Mouse (Mus musculus) embryonic facial prominence, embryonic 10.5 days (tissue): ENCODE data around the gene Coa3. TPM values are rescaled to one million over a fixed set of nuclear protein-coding genes. Genes with fewer than 3 reads are reported as not detected.
A peak's percentile ranks its signal among the peaks of the same experiment; 100 is the strongest.

Experiments
- DNase-seq: peaks from one replicate; pipeline ENCODE4 v3.0.0-alpha.2; 2017; ENCODE audit warnings: low spot score
- H3K27ac ChIP-seq: fragments of 300-500 bp; sonication (generic); replicated peaks from 2 replicates; pipeline ENCODE4 v1.5.1; 2016; ENCODE audit warnings: mild to moderate bottlenecking
- H3K27me3 ChIP-seq: fragments of 300-500 bp; sonication (generic); replicated peaks from 2 replicates; pipeline ENCODE4 v1.6.1; 2016; ENCODE audit warnings: low read depth, mild to moderate bottlenecking; ENCODE audit not compliant: poor library complexity, severe bottlenecking
- H3K36me3 ChIP-seq: fragments of 300-500 bp; sonication (generic); replicated peaks from 2 replicates; pipeline ENCODE4 v1.6.1; 2016; ENCODE audit warnings: mild to moderate bottlenecking, moderate library complexity
- H3K4me1 ChIP-seq: fragments of 300-500 bp; sonication (generic); 2 replicates; pipeline ENCODE4 v1.6.1; 2016
- H3K4me3 ChIP-seq: fragments of 300-500 bp; sonication (generic); 2 replicates; pipeline ENCODE4 v1.5.1; 2016; ENCODE audit warnings: mild to moderate bottlenecking, moderate library complexity
- H3K9me3 ChIP-seq: fragments of 300-500 bp; sonication (generic); 2 replicates; pipeline ENCODE4 v1.6.1; 2016; ENCODE audit warnings: mild to moderate bottlenecking
- WGBS: fragments of 180-500 bp; shearing (Covaris S2); methylation state at CpG from one replicate; pipeline ENCODE4 v1.1.7; 2016; 5-methylcytosine and 5-hydroxymethylcytosine counted together
- polyA plus RNA-seq: library from polyadenylated mRNA; unstranded; fragments of >200 nt; fragmentation: Nextera tagmentation; extraction: Ambion mirVana; gene quantifications from 2 replicates; pipeline ENCODE4 v1.2.1, GENCODE M21; 2016

The Coa3 gene
- polyA plus RNA-seq, 1 experiment from 2014 or later = 203 TPM

DNA sequence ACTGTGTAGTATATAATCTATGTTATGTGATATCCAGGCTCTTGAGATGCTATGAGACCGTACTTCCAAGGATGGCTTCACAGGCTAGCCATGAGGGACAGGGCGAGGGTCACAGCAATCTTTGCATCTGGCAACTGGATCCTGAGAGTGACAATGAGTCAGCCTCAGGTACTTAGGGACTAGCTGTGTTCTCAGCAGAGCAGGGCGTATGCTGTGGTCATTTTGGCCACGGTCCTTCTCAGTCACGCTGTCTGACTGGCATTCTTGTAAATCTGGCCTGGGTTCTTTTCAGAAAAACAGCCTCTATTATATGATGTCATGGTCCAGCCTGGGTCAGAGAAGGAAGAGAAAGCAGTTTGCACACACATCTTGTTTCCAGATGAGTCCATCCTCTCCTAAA is 42.1 kb downstream of the Coa3 start:
- Histone ChIP-seq H3K4me3 (no peak overlapping the region), H3K36me3 (no peaks in the 10 kb centered on the region), H3K27me3 (no peaks in the 10 kb centered on the region), H3K9me3 (no peaks in the 10 kb centered on the region), H3K27ac (no peak overlapping the region), H3K4me1 (peaks cover 22% of the 10 kb centered on the region)
- DNase-seq = no peak
- WGBS = 91% methylated on average over 5 of the region's 5 CpGs

DNA sequence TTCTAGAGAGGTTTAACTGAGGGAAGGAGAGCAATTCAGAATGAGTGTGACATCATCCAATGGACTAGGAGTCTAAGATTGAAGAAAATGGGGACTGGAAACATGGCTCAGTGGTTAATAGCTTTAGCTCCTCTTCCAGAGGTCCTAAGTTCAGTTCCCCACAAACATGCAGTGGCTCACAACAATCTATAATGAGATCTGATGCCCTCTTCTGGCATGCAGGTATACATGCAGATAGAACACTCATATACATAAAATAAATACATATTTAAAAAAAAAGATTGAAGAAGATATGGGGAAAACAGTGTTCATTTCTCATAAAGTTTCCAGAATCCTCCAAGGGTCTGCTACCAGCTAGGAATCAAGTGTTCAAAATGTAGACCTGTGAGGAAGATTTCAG is 43.5 kb downstream of the Coa3 start:
- no peak overlapping the region for H3K4me3 ChIP-seq
- DNase-seq = no peak
- H3K9me3 ChIP-seq = no peaks in the 10 kb centered on the region
- H3K36me3 ChIP-seq = no peaks in the 10 kb centered on the region
- H3K27me3 ChIP-seq = no peaks in the 10 kb centered on the region
- H3K4me1 ChIP-seq = peaks cover 34% of the 10 kb centered on the region
- no peak overlapping the region for H3K27ac ChIP-seq

DNA sequence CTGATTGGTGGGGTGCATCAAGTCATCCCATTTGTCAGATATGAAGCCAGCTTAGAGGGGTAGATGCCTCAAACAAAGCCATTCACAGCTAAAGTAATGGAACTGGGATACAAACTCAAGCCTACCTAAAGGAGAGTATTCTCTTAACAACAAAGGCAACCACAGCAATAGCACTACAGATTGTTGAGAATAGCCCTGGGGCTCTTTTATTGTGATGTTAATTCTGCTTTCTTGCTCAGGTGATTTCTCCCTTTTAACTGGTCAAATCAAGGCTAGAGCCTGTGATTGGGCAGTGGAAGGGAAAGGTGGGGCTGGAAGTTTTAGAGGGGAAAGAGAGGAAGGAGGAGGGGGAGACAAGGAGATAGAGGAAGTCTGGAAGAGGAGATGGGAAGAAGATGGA is 44.8 kb downstream of the Coa3 start:
- H3K36me3 ChIP-seq = no peaks in the 10 kb centered on the region
- no peak overlapping the region for H3K27ac ChIP-seq
- H3K4me3 ChIP-seq = no peak overlapping the region
- H3K27me3 ChIP-seq = no peaks in the 10 kb centered on the region; the same call in 1 of the 2 replicates
- peaks cover 47% of the 10 kb centered on the region for H3K4me1 ChIP-seq
- no peaks in the 10 kb centered on the region for H3K9me3 ChIP-seq
- DNase-seq = no peak

GRCm38 (mm10) chr11:101233240-101233639 is 45.7 kb downstream of the Coa3 start:
- no peak overlapping the region for H3K27ac ChIP-seq
- peaks cover 45% of the 10 kb centered on the region for H3K4me1 ChIP-seq
- no peak overlapping the region for H3K4me3 ChIP-seq
- H3K27me3 ChIP-seq = no peaks in the 10 kb centered on the region; the same call in 1 of the 2 replicates
- WGBS = 90% methylated on average over 1 of the region's 1 CpGs
- DNase-seq = no peak
- no peaks in the 10 kb centered on the region for H3K9me3 ChIP-seq
- no peaks in the 10 kb centered on the region for H3K36me3 ChIP-seq

DNA sequence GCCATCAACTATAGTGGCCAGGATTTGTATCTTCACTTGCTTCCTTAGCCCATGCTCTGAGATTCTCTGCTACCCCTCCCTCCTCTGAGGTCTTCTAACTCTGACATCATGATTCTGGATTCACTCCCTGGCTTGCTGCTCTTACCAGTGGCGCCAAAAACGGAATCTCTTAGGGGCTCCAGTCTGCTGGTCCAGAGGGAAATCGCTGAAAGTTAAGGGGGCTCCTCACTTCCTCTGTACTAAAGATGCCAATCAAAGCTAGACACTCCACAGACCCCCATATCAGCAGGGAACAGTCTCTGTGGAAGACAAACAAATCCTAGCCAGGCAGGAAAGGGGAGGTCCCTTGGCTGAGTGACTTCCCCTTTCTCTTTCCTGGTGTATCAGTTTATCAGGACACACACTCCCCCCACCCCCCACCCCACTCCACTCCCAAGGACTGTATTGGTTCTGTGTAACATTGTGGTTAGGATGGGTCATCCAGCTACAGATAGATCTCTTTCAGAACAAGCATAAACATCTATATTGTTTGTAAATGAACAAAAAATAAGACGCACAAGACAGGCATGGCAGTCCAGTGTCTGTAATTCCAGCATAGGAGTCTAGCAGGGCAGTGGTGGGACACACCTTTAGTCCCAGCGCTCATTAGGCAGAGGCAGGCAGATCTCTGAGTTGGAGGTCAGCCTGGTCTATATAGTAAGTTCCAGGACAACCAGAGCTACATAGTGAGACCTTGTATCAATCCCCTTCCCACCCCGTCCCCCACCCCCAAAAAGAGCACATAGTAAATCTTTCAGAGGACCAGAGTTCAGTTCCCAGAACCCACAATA is 46.7 kb downstream of the Coa3 start:
- no peaks in the 10 kb centered on the region for H3K9me3 ChIP-seq
- peak; percentile 23 for DNase-seq
- H3K4me1 ChIP-seq = peaks cover 36% of the 10 kb centered on the region
- no peaks in the 10 kb centered on the region for H3K36me3 ChIP-seq
- peak overlapping the region; percentile 38 for H3K4me3 ChIP-seq
- H3K27ac ChIP-seq = peak overlapping the region; percentile 86
- 51% methylated on average over 6 of the region's 6 CpGs for WGBS
- H3K27me3 ChIP-seq = peaks cover 5% of the 10 kb centered on the region; the same call in 1 of the 2 replicates

GRCm38 (mm10) chr11:101230991-101231871 is 47.7 kb downstream of the Coa3 start:
- DNase-seq = peak; percentile 56
- Histone ChIP-seq H3K36me3 (no peaks in the 10 kb centered on the region), H3K27me3 (peaks cover 5% of the 10 kb centered on the region; the same call in 1 of the 2 replicates), H3K4me3 (peak overlapping the region; percentile 38), H3K27ac (peak overlapping the region; percentile 86), H3K4me1 (peaks cover 39% of the 10 kb centered on the region), H3K9me3 (no peaks in the 10 kb centered on the region)
- WGBS = 7% methylated on average over 18 of the region's 18 CpGs

DNA sequence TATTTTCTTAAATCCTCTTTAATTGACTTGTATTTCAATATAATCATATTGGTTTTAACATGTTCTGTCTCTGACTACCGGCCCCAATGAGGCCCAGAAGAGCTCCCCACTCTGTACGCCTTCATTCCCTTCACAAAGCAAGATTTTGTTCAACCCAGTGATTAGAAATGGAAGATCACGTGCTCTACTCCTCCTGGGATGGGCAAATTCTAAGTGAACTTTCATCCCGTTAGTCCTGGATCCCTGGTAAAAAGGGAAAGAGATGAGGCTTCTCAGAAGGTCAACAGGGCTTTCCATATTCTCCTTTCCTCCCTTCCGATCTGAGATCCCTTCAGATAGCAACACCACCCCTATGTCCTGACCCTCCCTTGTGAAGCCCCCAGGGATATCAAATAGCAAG is 48.4 kb downstream of the Coa3 start:
- DNase-seq = peak; percentile 17

DNA sequence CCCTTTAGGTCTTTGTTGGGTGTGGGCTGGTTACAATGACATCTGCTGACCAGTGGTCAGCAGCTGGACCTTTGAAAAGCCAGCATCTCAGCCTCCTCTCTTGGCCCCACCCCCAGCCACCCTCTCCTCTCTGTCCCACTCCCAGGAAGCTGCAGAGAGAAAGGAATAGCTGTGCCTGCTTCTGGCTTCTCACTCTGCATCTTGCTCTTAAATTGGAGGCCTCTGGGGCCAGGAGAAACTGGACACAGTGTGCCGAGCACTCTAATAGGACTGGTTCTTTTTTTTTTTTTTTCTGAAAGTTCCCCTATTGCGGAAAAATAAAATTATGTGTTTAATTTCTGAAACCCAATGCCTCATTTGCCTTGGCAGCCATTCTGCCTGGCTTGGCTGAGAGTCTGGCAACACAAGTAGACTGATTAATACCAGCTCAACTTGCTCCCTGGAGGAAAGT is 48.8 kb downstream of the Coa3 start:
- no peak overlapping the region for H3K4me3 ChIP-seq
- H3K4me1 ChIP-seq = peaks cover 51% of the 10 kb centered on the region
- WGBS = 17% methylated on average over 2 of the region's 2 CpGs
- H3K27ac ChIP-seq = peak overlapping the region; percentile 86
- H3K27me3 ChIP-seq = peaks cover 5% of the 10 kb centered on the region; the same call in 1 of the 2 replicates
- DNase-seq = no peak
- H3K36me3 ChIP-seq = no peaks in the 10 kb centered on the region
- no peaks in the 10 kb centered on the region for H3K9me3 ChIP-seq

More for the DNA sequence above, 48.4 kb downstream of the Coa3 start:
- Histone ChIP-seq H3K36me3 (no peaks in the 10 kb centered on the region), H3K4me1 (peaks cover 47% of the 10 kb centered on the region), H3K27ac (peak overlapping the region; percentile 86), H3K27me3 (peaks cover 5% of the 10 kb centered on the region; the same call in 1 of the 2 replicates), H3K9me3 (no peaks in the 10 kb centered on the region), H3K4me3 (peak overlapping the region; percentile 38)
- WGBS = 11% methylated on average over 5 of the region's 5 CpGs

DNA sequence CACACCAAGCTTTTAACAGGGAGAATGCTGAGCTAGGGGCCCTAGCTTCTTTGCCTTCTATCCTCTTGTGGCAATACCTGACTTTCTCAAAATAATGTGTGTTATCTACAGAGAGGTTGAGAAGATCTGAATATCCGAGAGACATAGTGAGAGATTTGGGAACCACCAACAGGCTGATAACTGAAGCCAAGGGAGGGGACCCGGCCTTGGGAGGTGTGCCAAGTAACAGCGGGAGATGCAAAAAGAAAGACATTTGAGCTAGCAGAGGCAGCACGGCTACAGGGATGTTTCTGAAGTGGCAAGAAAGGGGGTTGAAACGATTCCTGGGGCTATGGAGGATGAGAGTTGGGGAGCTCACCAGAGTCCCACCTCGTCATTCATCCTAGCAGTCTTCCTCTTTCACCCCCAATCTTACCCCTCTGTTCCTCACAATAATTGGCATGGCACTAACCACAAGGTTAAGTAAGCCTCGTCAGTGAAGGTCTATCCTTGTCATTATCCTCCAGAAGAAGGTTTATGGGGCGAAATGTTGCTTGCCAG is 49.5 kb downstream of the Coa3 start:
- no peak for DNase-seq
- Histone ChIP-seq H3K27me3 (peaks cover 5% of the 10 kb centered on the region; the same call in 1 of the 2 replicates), H3K4me3 (no peak overlapping the region), H3K9me3 (no peaks in the 10 kb centered on the region), H3K36me3 (no peaks in the 10 kb centered on the region), H3K27ac (peak overlapping the region; percentile 86), H3K4me1 (peaks cover 52% of the 10 kb centered on the region)
- WGBS = 29% methylated on average over 8 of the region's 8 CpGs

Other genes with a start within 250 kb of the Coa3 start
- gene Naglu, start 209.1 kb downstream of the Coa3 start, polyA plus RNA-seq = 7.4 and 8.9 TPM in 2 replicates
- gene Hsd17b1, start 200.7 kb downstream of the Coa3 start, polyA plus RNA-seq = 0.21 TPM in 1 of 2 replicates, not detected in the other
- gene Coasy, start 196.5 kb downstream of the Coa3 start, polyA plus RNA-seq = 48.7 and 51.1 TPM in 2 replicates
- gene Mlx, start 191.8 kb downstream of the Coa3 start, polyA plus RNA-seq = 40.6 and 41.0 TPM in 2 replicates
- 69.5 and 72.3 TPM in 2 replicates for gene Psmc3ip, start 183.7 kb downstream of the Coa3 start, polyA plus RNA-seq
- 19.7 and 20.2 TPM in 2 replicates for gene Retreg3, start 159.2 kb downstream of the Coa3 start, polyA plus RNA-seq
- gene Tubg1, start 159.2 kb downstream of the Coa3 start, polyA plus RNA-seq = 135 and 142 TPM in 2 replicates
- 4.9 and 5.7 TPM in 2 replicates for gene Tubg2, start 123.2 kb downstream of the Coa3 start, polyA plus RNA-seq
- gene Cntnap1, start 108.6 kb downstream of the Coa3 start, polyA plus RNA-seq = 0.23 and 0.31 TPM in 2 replicates
- gene Plekhh3, start 107.8 kb downstream of the Coa3 start, polyA plus RNA-seq = 3.7 and 4.0 TPM in 2 replicates
- gene Ccr10, start 103.7 kb downstream of the Coa3 start, polyA plus RNA-seq = 0.16 TPM in 1 of 2 replicates, not detected in the other
- 13.3 and 14.5 TPM in 2 replicates for gene Ezh1, start 52.7 kb downstream of the Coa3 start, polyA plus RNA-seq
- 66.4 and 68.4 TPM in 2 replicates for gene Ramp2, start 33.1 kb downstream of the Coa3 start, polyA plus RNA-seq
- 124 TPM in 2 replicates for gene Vps25, start 25.4 kb downstream of the Coa3 start, polyA plus RNA-seq
- 6.0 and 8.3 TPM in 2 replicates for gene Wnk4, start 18.5 kb downstream of the Coa3 start, polyA plus RNA-seq
- 1.3 and 1.4 TPM in 2 replicates for gene Cntd1, start 102 bp downstream of the Coa3 start, polyA plus RNA-seq
- 141 and 154 TPM in 2 replicates for gene Becn1, start 23.2 kb upstream of the Coa3 start, polyA plus RNA-seq
- gene Psme3, start 37.1 kb upstream of the Coa3 start, polyA plus RNA-seq = 189 and 203 TPM in 2 replicates
- gene Aoc2, start 45.9 kb upstream of the Coa3 start, polyA plus RNA-seq = 2.6 and 3.4 TPM in 2 replicates
- gene Aoc3, start 51.5 kb upstream of the Coa3 start, polyA plus RNA-seq = 0.04 TPM in 1 of 2 replicates, not detected in the other
- gene G6pc, start 88.4 kb upstream of the Coa3 start, polyA plus RNA-seq = not detected in 2 replicates
- 102 and 110 TPM in 2 replicates for gene Aarsd1, start 138.5 kb upstream of the Coa3 start, polyA plus RNA-seq
- 12.6 and 13.1 TPM in 2 replicates for gene Gm27029, start 145.7 kb upstream of the Coa3 start, polyA plus RNA-seq
- gene Rundc1, start 146.0 kb upstream of the Coa3 start, polyA plus RNA-seq = 17.5 and 21.4 TPM in 2 replicates
- gene Ptges3l, start 146.2 kb upstream of the Coa3 start, polyA plus RNA-seq = 3.9 and 4.7 TPM in 2 replicates
- gene Rpl27, start 163.2 kb upstream of the Coa3 start, polyA plus RNA-seq = 469 and 481 TPM in 2 replicates
- gene Ifi35, start 169.3 kb upstream of the Coa3 start, polyA plus RNA-seq = 2.1 and 3.1 TPM in 2 replicates
- gene Rnd2, start 185.9 kb upstream of the Coa3 start, polyA plus RNA-seq = 16.5 and 31.6 TPM in 2 replicates
- 21.3 and 29.6 TPM in 2 replicates for gene Vat1, start 187.1 kb upstream of the Coa3 start, polyA plus RNA-seq